Mouse (Mus musculus) MEL (cell line): Measurements from ENCODE around the gene Gli1. TPM values are rescaled to one million over a fixed set of nuclear protein-coding genes. Genes with fewer than 3 reads are reported as not detected.

Source experiments
- CHD1 ChIP-seq: IDR thresholded peaks from 2 replicates; pipeline ENCODE4 v1.6.1; 2012; ENCODE audit warnings: low read depth, mild to moderate bottlenecking, inconsistent platforms, low read length, improper control_type of control experiment
- MYC ChIP-seq: IDR thresholded peaks from 2 replicates; pipeline ENCODE4 v1.6.1; 2011; ENCODE audit warnings: low read depth, mild to moderate bottlenecking, low read length, improper control_type of control experiment, moderate library complexity
- RAD21 ChIP-seq: IDR thresholded peaks from 2 replicates; pipeline ENCODE4 v1.6.1; 2011; ENCODE audit warnings: mild to moderate bottlenecking, low read depth, low read length, improper control_type of control experiment
- SMC3 ChIP-seq: IDR thresholded peaks from 2 replicates; pipeline ENCODE4 v1.6.1; 2011; ENCODE audit warnings: low read depth, low read length, improper control_type of control experiment
- polyA plus RNA-seq, 2 experiments: library from polyadenylated mRNA; stranded (reverse) in 1 of 2; unstranded in 1 of 2; fragments of >175 nt in 1 of 2; fragments of >200 nt in 1 of 2; gene quantifications; 2 replicates each; pipeline versions ENCODE4 v1.2.1 to v1.2.4; 2012; ENCODE audit warnings: low replicate concordance in 2 of 2, low read depth in 1 of 2; ENCODE audit not compliant: insufficient read length in 2 of 2, insufficient read depth in 1 of 2, missing spikeins in 1 of 2
- total RNA-seq: library from RNA; depleted of rRNA; stranded (reverse); fragments of 300-350 nt; gene quantifications from 2 replicates; pipeline ENCODE4 v1.2.3, GENCODE M21; 2012; rRNA removed

The Gli1 gene
- total and polyA plus RNA-seq, 3 experiments, result 1.3 to 8.0 TPM; not detected in 1

GRCm38 (mm10) chr10:127281316-127281715 lies 60.5 kb downstream of the Gli1 start (continued):
- no peak for TF ChIP-seq MYC
- no peak for TF ChIP-seq RAD21
- no peak for TF ChIP-seq CHD1
- TF ChIP-seq SMC3, result no peak

Other genes starting within 250 kb of the Gli1 start
- gene Os9, start 220.8 kb downstream of the Gli1 start, total RNA-seq, result 41.5 and 42.4 TPM in 2 replicates
- 10 to 100 TPM in 1 of 2 experiments, not detected in 1; 60.4 TPM for gene Os9, start 220.8 kb downstream of the Gli1 start, polyA plus RNA-seq
- 23.7 and 24.6 TPM in 2 replicates for gene B4galnt1, start 176.7 kb downstream of the Gli1 start, total RNA-seq
- gene B4galnt1, start 176.7 kb downstream of the Gli1 start, polyA plus RNA-seq, result 10 to 100 TPM; 65.8 to 66.0 TPM
- gene Slc26a10, start 161.3 kb downstream of the Gli1 start, total RNA-seq, result 0.75 and 1.1 TPM in 2 replicates
- gene Slc26a10, start 161.3 kb downstream of the Gli1 start, polyA plus RNA-seq, result 1 to 10 TPM in 1 of 2 experiments, not detected in 1; 1.3 TPM
- 16.9 and 18.3 TPM in 2 replicates for gene Arhgef25, start 151.9 kb downstream of the Gli1 start, total RNA-seq
- 10 to 100 TPM in 1 of 2 experiments, not detected in 1; 44.6 TPM for gene Arhgef25, start 151.9 kb downstream of the Gli1 start, polyA plus RNA-seq
- 24.1 and 30.5 TPM in 2 replicates for gene Dtx3, start 146.2 kb downstream of the Gli1 start, total RNA-seq
- gene Dtx3, start 146.2 kb downstream of the Gli1 start, polyA plus RNA-seq, result 100 to 1,000 TPM in 1 of 2 experiments, not detected in 1; 107 TPM
- gene Pip4k2c, start 130.4 kb downstream of the Gli1 start, total RNA-seq, result 31.1 and 31.9 TPM in 2 replicates
- 10 to 100 TPM in 1 of 2 experiments, not detected in 1; 58.2 TPM for gene Pip4k2c, start 130.4 kb downstream of the Gli1 start, polyA plus RNA-seq
- gene Kif5a, start 78.6 kb downstream of the Gli1 start, total RNA-seq, result 0.42 and 0.52 TPM in 2 replicates
- gene Kif5a, start 78.6 kb downstream of the Gli1 start, polyA plus RNA-seq, result 1 to 10 TPM in 1 of 2 experiments, not detected in 1; 1.3 TPM
- gene Dctn2, start 75.6 kb downstream of the Gli1 start, total RNA-seq, result 223 and 240 TPM in 2 replicates
- 100 to 1,000 TPM in 1 of 2 experiments, not detected in 1; 297 TPM for gene Dctn2, start 75.6 kb downstream of the Gli1 start, polyA plus RNA-seq
- 4.2 and 5.0 TPM in 2 replicates for gene Mbd6, start 53.0 kb downstream of the Gli1 start, total RNA-seq
- 10 to 100 TPM in 1 of 2 experiments, not detected in 1; 44.8 TPM for gene Mbd6, start 53.0 kb downstream of the Gli1 start, polyA plus RNA-seq
- gene Mars, start 30.2 kb downstream of the Gli1 start, total RNA-seq, result 147 and 162 TPM in 2 replicates
- gene Mars, start 30.2 kb downstream of the Gli1 start, polyA plus RNA-seq, result 100 to 1,000 TPM in 1 of 2 experiments, not detected in 1; 195 TPM
- gene Arhgap9, start 20.0 kb downstream of the Gli1 start, total RNA-seq, result 24.4 and 27.7 TPM in 2 replicates
- 10 to 100 TPM in 1 of 2 experiments, not detected in 1; 41.1 TPM for gene Arhgap9, start 20.0 kb downstream of the Gli1 start, polyA plus RNA-seq
- not detected in 2 replicates for gene Inhbe, start 12.4 kb upstream of the Gli1 start, total RNA-seq
- gene Inhbe, start 12.4 kb upstream of the Gli1 start, polyA plus RNA-seq, result under 1 TPM in 1 of 2 experiments, not detected in 1; 0.03 TPM
- gene Inhbc, start 28.5 kb upstream of the Gli1 start, total RNA-seq, result not detected in 2 replicates
- gene Inhbc, start 28.5 kb upstream of the Gli1 start, polyA plus RNA-seq, result not detected
- 8.0 and 8.2 TPM in 2 replicates for gene R3hdm2, start 38.4 kb upstream of the Gli1 start, total RNA-seq
- gene R3hdm2, start 38.4 kb upstream of the Gli1 start, polyA plus RNA-seq, result 10 to 100 TPM in 1 of 2 experiments, not detected in 1; 60.6 TPM
- gene Stac3, start 159.7 kb upstream of the Gli1 start, total RNA-seq, result not detected in 2 replicates
- under 1 TPM in 1 of 2 experiments, not detected in 1; 0.25 TPM for gene Stac3, start 159.7 kb upstream of the Gli1 start, polyA plus RNA-seq
- 21.8 and 28.6 TPM in 2 replicates for gene Ndufa4l2, start 173.0 kb upstream of the Gli1 start, total RNA-seq
- 10 to 100 TPM in 1 of 2 experiments, not detected in 1; 26.6 TPM for gene Ndufa4l2, start 173.0 kb upstream of the Gli1 start, polyA plus RNA-seq
- 242 and 383 TPM in 2 replicates for gene Shmt2, start 180.5 kb upstream of the Gli1 start, total RNA-seq
- gene Shmt2, start 180.5 kb upstream of the Gli1 start, polyA plus RNA-seq, result 100 to 1,000 TPM; 263 to 582 TPM
- gene Nxph4, start 192.6 kb upstream of the Gli1 start, total RNA-seq, result not detected in 2 replicates
- gene Nxph4, start 192.6 kb upstream of the Gli1 start, polyA plus RNA-seq, result under 1 TPM in 1 of 2 experiments, not detected in 1; 0.24 TPM